Mouse (Mus musculus) liver, embryonic 11.5 days (tissue): ENCODE data around the gene Fat2. TPM values are rescaled to one million over a fixed set of nuclear protein-coding genes. Genes with fewer than 3 reads are reported as not detected.

Source experiments
- ATAC-seq: fragments of 200-750 bp; cut with Nextera tagmentation; replicated peaks from 2 replicates; pipeline ENCODE4 v1.8.0; 2017; ENCODE audit warnings: moderate number of reproducible peaks, mild to moderate bottlenecking, moderate TSS enrichment, moderate library complexity; ENCODE audit not compliant: low FRiP score
- DNase-seq: peaks from one replicate; pipeline ENCODE4 v3.0.0-alpha.2; 2017; ENCODE audit warnings: low spot score
- H3K27ac ChIP-seq: fragments of 300-500 bp; sonication (generic); 2 replicates; pipeline ENCODE4 v1.5.1; 2014; ENCODE audit warnings: mild to moderate bottlenecking, low read depth, low read length, control low read depth
- H3K27me3 ChIP-seq: fragments of 300-500 bp; sonication (generic); replicated peaks from 2 replicates; pipeline ENCODE4 v1.6.1; 2014; ENCODE audit warnings: low read length, mixed read lengths; ENCODE audit not compliant: control insufficient read depth, insufficient read depth
- H3K36me3 ChIP-seq: fragments of 300-500 bp; sonication (generic); 2 replicates; pipeline ENCODE4 v1.6.1; 2014; ENCODE audit warnings: mild to moderate bottlenecking, low read length, moderate library complexity, mixed read lengths; ENCODE audit not compliant: control insufficient read depth, insufficient read depth
- H3K4me1 ChIP-seq: fragments of 300-500 bp; sonication (generic); replicated peaks from 2 replicates; pipeline ENCODE4 v1.6.1; 2014; ENCODE audit warnings: low read length, mixed read lengths; ENCODE audit not compliant: control insufficient read depth, insufficient read depth
- H3K4me2 ChIP-seq: fragments of 300-500 bp; sonication (generic); 2 replicates; pipeline ENCODE4 v1.6.1; 2014; ENCODE audit warnings: mild to moderate bottlenecking, control low read depth, moderate library complexity
- H3K4me3 ChIP-seq: fragments of 300-500 bp; sonication (generic); 2 replicates; pipeline ENCODE4 v1.5.1; 2014; ENCODE audit warnings: low read depth, low read length, control low read depth
- H3K9ac ChIP-seq: fragments of 300-500 bp; sonication (generic); 2 replicates; pipeline ENCODE4 v1.6.1; 2014; ENCODE audit warnings: low read depth, low read length, control low read depth
- H3K9me3 ChIP-seq: fragments of 300-500 bp; sonication (generic); 2 replicates; pipeline ENCODE4 v1.6.1; 2016; ENCODE audit warnings: low read length, inconsistent platforms, mixed read lengths; ENCODE audit not compliant: control insufficient read depth
- WGBS: fragments of 180-500 bp; shearing (Covaris S2); extraction: QIAGEN DNeasy Blood & Tissue Kit; methylation state at CpG from one replicate; pipeline ENCODE4 v1.1.7; 2014; 5-methylcytosine and 5-hydroxymethylcytosine counted together
- polyA plus RNA-seq: library from polyadenylated mRNA; unstranded; fragments of >200 nt; fragmentation: Nextera tagmentation; extraction: Ambion mirVana; gene quantifications from 2 replicates; pipeline ENCODE4 v1.2.1, GENCODE M21; 2014

Gene Fat2
- polyA plus RNA-seq, 1 experiment from 2014 or later = not detected

DNA sequence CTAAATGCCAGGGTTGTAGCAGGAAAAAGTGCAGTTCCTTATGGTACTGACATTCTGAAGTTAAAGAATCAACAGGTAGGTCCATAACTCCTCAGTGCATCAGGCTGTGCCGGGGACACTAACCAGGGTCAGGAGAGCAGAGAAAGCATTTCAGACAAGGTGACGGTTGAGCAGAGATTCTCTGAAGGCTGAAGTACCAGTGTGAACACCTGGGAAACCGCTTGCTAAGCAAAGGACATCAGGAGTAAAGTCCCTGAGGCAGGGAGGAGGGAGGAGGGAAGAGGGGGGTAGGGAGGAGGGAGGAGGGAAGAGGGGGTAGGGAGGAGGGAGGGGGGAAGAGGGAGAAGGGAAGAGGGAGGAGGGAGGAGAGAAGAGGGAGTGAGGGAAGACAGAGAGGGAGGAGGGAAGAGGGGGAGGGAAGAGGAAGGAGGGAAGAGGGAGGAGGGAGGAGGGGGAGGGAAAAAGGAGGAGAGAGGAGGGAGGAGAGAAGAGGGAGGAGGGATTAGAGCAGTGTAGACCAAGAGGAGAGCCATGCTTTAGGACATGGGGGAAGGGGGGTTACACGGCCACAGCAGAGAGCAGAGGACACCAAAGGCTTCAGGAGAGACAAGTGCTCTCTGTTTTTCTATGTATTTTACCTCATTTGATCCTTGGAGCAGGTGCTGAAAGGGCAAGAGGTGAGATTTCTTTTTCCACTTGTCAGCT lies 32.2 kb upstream of the Fat2 start:
- Histone ChIP-seq H3K36me3 (no peaks in the 10 kb centered on the region), H3K4me3 (no peak overlapping the region), H3K4me1 (no peaks in the 10 kb centered on the region), H3K9ac (no peak overlapping the region), H3K9me3 (no peaks in the 10 kb centered on the region), H3K27ac (no peak overlapping the region), H3K4me2 (no peak overlapping the region), H3K27me3 (no peaks in the 10 kb centered on the region)
- DNase-seq = no peak
- no peak for ATAC-seq
- WGBS = 69% methylated on average over 4 of the region's 4 CpGs

- no peak overlapping the region for H3K4me3 ChIP-seq
- no peaks in the 10 kb centered on the region for H3K27me3 ChIP-seq
- no peak for DNase-seq
- no peak overlapping the region for H3K27ac ChIP-seq
- 69% methylated on average over 10 of the region's 10 CpGs for WGBS
- H3K4me1 ChIP-seq = no peaks in the 10 kb centered on the region
- no peaks in the 10 kb centered on the region for H3K9me3 ChIP-seq
- no peak overlapping the region for H3K4me2 ChIP-seq
- H3K9ac ChIP-seq = no peak overlapping the region
- H3K36me3 ChIP-seq = no peaks in the 10 kb centered on the region
- ATAC-seq = no peak
Observed at GRCm38 (mm10) chr11:55367783-55368182, 31.4 kb upstream of the Fat2 start.

DNA sequence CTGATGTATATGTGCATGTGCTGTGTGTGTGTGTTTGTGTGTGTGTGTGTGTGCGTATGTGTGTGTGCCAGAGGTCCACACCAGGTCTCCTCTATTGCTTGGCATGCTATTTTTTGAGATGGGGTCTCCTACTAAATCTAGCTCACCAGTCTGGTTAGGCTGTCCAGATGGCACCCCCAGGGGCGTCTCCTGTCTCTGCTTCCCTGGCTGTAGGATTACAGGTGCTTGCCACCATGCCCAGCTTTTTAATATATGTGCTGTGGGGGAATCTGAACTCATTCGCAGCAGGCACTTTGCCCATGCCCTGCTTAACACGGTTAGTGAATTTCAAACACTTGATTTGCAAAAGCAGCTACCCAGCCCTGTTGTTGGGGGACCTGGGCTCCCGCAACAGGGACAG lies 29.5 kb upstream of the Fat2 start:
- Histone ChIP-seq H3K27me3 (no peaks in the 10 kb centered on the region), H3K4me1 (no peaks in the 10 kb centered on the region), H3K4me2 (no peak overlapping the region), H3K9me3 (no peaks in the 10 kb centered on the region), H3K4me3 (no peak overlapping the region), H3K9ac (no peak overlapping the region), H3K27ac (no peak overlapping the region), H3K36me3 (no peaks in the 10 kb centered on the region)
- 77% methylated on average over 5 of the region's 5 CpGs for WGBS
- no peak for DNase-seq
- no peak for ATAC-seq

GRCm38 (mm10) chr11:55365242-55365641 lies 28.9 kb upstream of the Fat2 start:
- no peaks in the 10 kb centered on the region for H3K4me1 ChIP-seq
- DNase-seq (no peak), ATAC-seq (no peak)
- no peak overlapping the region for H3K4me2 ChIP-seq
- WGBS = 53% methylated on average over 4 of the region's 4 CpGs
- H3K36me3 ChIP-seq = no peaks in the 10 kb centered on the region
- no peak overlapping the region for H3K27ac ChIP-seq
- H3K9me3 ChIP-seq = no peaks in the 10 kb centered on the region
- H3K27me3 ChIP-seq = no peaks in the 10 kb centered on the region
- H3K9ac ChIP-seq = no peak overlapping the region
- no peak overlapping the region for H3K4me3 ChIP-seq

GRCm38 (mm10) chr11:55364662-55365061 lies 28.3 kb upstream of the Fat2 start:
- 77% methylated on average over 3 of the region's 3 CpGs for WGBS
- Histone ChIP-seq H3K4me2 (no peak overlapping the region), H3K27me3 (no peaks in the 10 kb centered on the region), H3K9ac (no peak overlapping the region), H3K4me1 (no peaks in the 10 kb centered on the region), H3K36me3 (no peaks in the 10 kb centered on the region), H3K9me3 (no peaks in the 10 kb centered on the region), H3K4me3 (no peak overlapping the region), H3K27ac (no peak overlapping the region)
- DNase-seq (no peak), ATAC-seq (no peak)

DNA sequence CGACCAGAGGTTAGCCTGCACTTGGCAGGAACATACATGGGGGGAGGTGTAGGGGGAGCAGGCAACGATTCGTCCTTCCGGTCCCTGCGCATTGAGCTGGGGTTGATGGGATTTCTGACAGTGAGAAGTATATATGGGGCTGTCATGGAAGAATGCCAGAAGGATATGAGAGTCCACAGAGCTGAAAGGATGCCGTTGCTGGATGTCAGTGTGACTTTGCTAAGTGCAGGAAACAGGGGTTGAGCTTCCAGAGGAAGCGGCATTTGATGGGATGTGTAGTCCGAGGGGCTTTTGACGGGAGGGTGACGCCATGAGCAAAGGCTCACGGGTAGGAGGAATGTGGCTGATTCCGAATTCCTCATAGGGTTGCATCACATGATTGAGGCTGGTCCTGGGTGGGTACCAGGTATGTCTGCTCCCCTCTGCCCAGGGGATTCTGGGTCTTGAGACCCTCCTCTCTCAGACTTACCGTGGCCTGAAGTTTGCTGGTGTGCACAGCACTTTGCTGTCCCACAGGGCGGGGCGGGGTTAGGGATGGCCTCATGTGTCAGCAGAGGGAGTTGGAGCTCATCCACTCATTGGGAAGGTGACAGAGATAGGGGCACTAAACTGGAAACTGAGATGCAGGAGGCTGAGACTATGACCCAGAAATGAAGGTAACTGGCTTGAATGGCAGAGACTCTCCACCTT lies 21.9 kb upstream of the Fat2 start:
- H3K27me3 ChIP-seq = no peaks in the 10 kb centered on the region
- ATAC-seq (no peak), DNase-seq (no peak)
- H3K4me1 ChIP-seq = no peaks in the 10 kb centered on the region
- no peak overlapping the region for H3K4me2 ChIP-seq
- no peak overlapping the region for H3K27ac ChIP-seq
- H3K36me3 ChIP-seq = no peaks in the 10 kb centered on the region
- no peak overlapping the region for H3K4me3 ChIP-seq
- H3K9me3 ChIP-seq = no peaks in the 10 kb centered on the region
- WGBS = 69% methylated on average over 15 of the region's 15 CpGs
- H3K9ac ChIP-seq = no peak overlapping the region

DNA sequence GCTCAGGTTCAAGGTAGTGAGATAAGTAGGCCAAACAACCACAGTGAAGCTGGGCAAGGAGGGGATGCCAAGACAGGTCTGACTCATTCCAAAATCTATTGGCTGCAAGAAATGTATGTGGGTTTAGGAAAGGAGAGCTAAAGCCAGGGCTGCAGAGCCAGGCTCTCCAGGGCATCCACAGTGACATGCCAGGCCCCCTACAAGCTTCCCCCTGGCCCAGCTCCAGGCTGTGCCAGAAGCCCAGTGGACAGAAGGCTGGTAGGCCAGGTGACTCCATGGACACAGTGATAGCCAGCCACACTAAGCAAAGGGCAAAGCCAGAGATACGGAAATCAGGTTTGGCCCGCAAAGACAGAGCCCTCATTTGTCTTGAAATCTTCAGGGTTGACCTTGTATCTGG lies 20.5 kb upstream of the Fat2 start:
- no peak overlapping the region for H3K4me3 ChIP-seq
- H3K4me2 ChIP-seq = no peak overlapping the region
- H3K27ac ChIP-seq = no peak overlapping the region
- H3K9me3 ChIP-seq = no peaks in the 10 kb centered on the region
- no peak for DNase-seq
- no peaks in the 10 kb centered on the region for H3K36me3 ChIP-seq
- WGBS = 81% methylated on average over 2 of the region's 2 CpGs
- H3K9ac ChIP-seq = no peak overlapping the region
- ATAC-seq = no peak
- H3K4me1 ChIP-seq = no peaks in the 10 kb centered on the region
- H3K27me3 ChIP-seq = no peaks in the 10 kb centered on the region

- ATAC-seq (no peak), DNase-seq (no peak)
- Histone ChIP-seq H3K9me3 (no peaks in the 10 kb centered on the region), H3K27me3 (no peaks in the 10 kb centered on the region), H3K4me1 (no peaks in the 10 kb centered on the region), H3K9ac (no peak overlapping the region), H3K4me3 (no peak overlapping the region), H3K4me2 (no peak overlapping the region), H3K36me3 (no peaks in the 10 kb centered on the region), H3K27ac (no peak overlapping the region)
- WGBS = 65% methylated on average over 11 of the region's 11 CpGs
Observed at GRCm38 (mm10) chr11:55341961-55342371, 5.6 kb upstream of the Fat2 start.

DNA sequence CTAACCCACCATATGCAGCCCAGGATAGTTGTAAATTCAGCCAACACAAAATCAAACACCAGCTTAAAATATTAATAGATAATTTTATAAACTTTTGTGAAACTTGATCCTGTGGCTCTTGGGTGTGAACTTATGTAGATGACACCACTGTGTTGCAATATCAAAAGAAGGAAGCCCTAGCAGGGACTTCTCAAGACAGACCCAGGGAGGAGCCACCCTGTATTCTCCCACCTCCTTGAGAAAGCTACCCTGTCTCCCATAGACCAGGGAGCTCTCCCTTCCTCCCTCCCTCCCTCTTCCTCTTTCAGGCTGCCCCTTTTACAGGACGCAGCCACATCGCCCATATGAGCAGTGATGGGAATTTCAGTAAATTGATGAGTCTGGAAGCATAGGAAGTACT lies 4.4 kb upstream of the Fat2 start:
- 65% methylated on average over 2 of the region's 2 CpGs for WGBS
- DNase-seq = no peak
- H3K9ac ChIP-seq = no peak overlapping the region
- no peak overlapping the region for H3K27ac ChIP-seq
- no peak for ATAC-seq
- H3K27me3 ChIP-seq = 0 out of 2 replicates have a peak, but pooled peaks cover 3% of the 10 kb centered on the region
- no peaks in the 10 kb centered on the region for H3K36me3 ChIP-seq
- H3K4me2 ChIP-seq = no peak overlapping the region
- H3K4me3 ChIP-seq = no peak overlapping the region
- no peaks in the 10 kb centered on the region for H3K9me3 ChIP-seq
- no peaks in the 10 kb centered on the region for H3K4me1 ChIP-seq
